Mouse (Mus musculus): Measurements from ENCODE around the gene Cdkal1. TPM values are rescaled to one million over a fixed set of nuclear protein-coding genes. Genes with fewer than 3 reads are reported as not detected.

The Cdkal1 gene
- total RNA-seq, 2 experiments from 2014 or later: 29.5 to 33.0 TPM

- peak in 1 of 2 experiments; percentile 23 for DNase-seq (ENCODE audit: low spot score in 2 of 2)
These were observed 85.6 kb downstream of the Cdkal1 start for GRCm38 (mm10) chr13:29769647-29770436.

GRCm38 (mm10) chr13:29768104-29768503 lies 87.4 kb downstream of the Cdkal1 start:
- DNase-seq (ENCODE audit: low spot score in 2 of 2): no peak

- no peak for DNase-seq (ENCODE audit: low spot score in 2 of 2)
These were observed 87.9 kb downstream of the Cdkal1 start for GRCm38 (mm10) chr13:29767587-29767986.

GRCm38 (mm10) chr13:29766377-29766776 lies 89.1 kb downstream of the Cdkal1 start:
- no peak for DNase-seq (ENCODE audit: low spot score in 2 of 2)

- no peak for DNase-seq (ENCODE audit: low spot score in 2 of 2)
These were observed 90.2 kb downstream of the Cdkal1 start for GRCm38 (mm10) chr13:29765296-29765695.

- DNase-seq (ENCODE audit: low spot score in 2 of 2): no peak
These were observed 95.6 kb downstream of the Cdkal1 start for GRCm38 (mm10) chr13:29759691-29760467.

GRCm38 (mm10) chr13:29756052-29756451 lies 99.4 kb downstream of the Cdkal1 start:
- DNase-seq (ENCODE audit: low spot score in 2 of 2): no peak

GRCm38 (mm10) chr13:29753254-29753653 lies 102.2 kb downstream of the Cdkal1 start:
- no peak for DNase-seq (ENCODE audit: low spot score in 2 of 2)

- no peak for DNase-seq (ENCODE audit: low spot score in 2 of 2)
These were observed 103.4 kb downstream of the Cdkal1 start for GRCm38 (mm10) chr13:29752061-29752460.

- DNase-seq (ENCODE audit: low spot score in 2 of 2): no peak
These were observed 104.3 kb downstream of the Cdkal1 start for GRCm38 (mm10) chr13:29751201-29751600.

GRCm38 (mm10) chr13:29747347-29747647 lies 108.2 kb downstream of the Cdkal1 start:
- no peak for DNase-seq (ENCODE audit: low spot score in 2 of 2)

- no peak for DNase-seq (ENCODE audit: low spot score in 2 of 2)
These were observed 108.8 kb downstream of the Cdkal1 start for GRCm38 (mm10) chr13:29746501-29747346.

- DNase-seq (ENCODE audit: low spot score in 2 of 2): no peak
These were observed 110.4 kb downstream of the Cdkal1 start for GRCm38 (mm10) chr13:29745073-29745472.

GRCm38 (mm10) chr13:29744188-29744587 lies 111.3 kb downstream of the Cdkal1 start:
- DNase-seq (ENCODE audit: low spot score in 2 of 2): no peak

- no peak for DNase-seq (ENCODE audit: low spot score in 2 of 2)
These were observed 111.7 kb downstream of the Cdkal1 start for GRCm38 (mm10) chr13:29743761-29744160.

- no peak for DNase-seq (ENCODE audit: low spot score in 2 of 2)
These were observed 117.6 kb downstream of the Cdkal1 start for GRCm38 (mm10) chr13:29737675-29738461.

GRCm38 (mm10) chr13:29734496-29734895 lies 121.0 kb downstream of the Cdkal1 start:
- DNase-seq (ENCODE audit: low spot score in 2 of 2): no peak

- DNase-seq (ENCODE audit: low spot score in 2 of 2): no peak
These were observed 129.2 kb downstream of the Cdkal1 start for GRCm38 (mm10) chr13:29726154-29726825.

- no peak for DNase-seq (ENCODE audit: low spot score in 2 of 2)
These were observed 130.6 kb downstream of the Cdkal1 start for GRCm38 (mm10) chr13:29724855-29725254.

GRCm38 (mm10) chr13:29723150-29723549 lies 132.3 kb downstream of the Cdkal1 start:
- no peak for DNase-seq (ENCODE audit: low spot score in 2 of 2)

Measured in gastrocnemius, postnatal 4 days (tissue).